Mouse (Mus musculus) Muller cell, postnatal 12 days (primary cell): ENCODE measurements at regions not wholly inside any gene's neighbourhood (a gene's known extent, or its start where the extent isn't known, plus 50 kb on each side); places are given as distances from the start of the nearest gene placed in this dataset.
A peak's percentile ranks its signal among the peaks of the same experiment; 100 is the strongest.

Source experiments
- DNase-seq: peaks from one replicate; pipeline ENCODE4 v3.0.0-alpha.2; 2015; ENCODE audit errors: inconsistent ontology term

DNA sequence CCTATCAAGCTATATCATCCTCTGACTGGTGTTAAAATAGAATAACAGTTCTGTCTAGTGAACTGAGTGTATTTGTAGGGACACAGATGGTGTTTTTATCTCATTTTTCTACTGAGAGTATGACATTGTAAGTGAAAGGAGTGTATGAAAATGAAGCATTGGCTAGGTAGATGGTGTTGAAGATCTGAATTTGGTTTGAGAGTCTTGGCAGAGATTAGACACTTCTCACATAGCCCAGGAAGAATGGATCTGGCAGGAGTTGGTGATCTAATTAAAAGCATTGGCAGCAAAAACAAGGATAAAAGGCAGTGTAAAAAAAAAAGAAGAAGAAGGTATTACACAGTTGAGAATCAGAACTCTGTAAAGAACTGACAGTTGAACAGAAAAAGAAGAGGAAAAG, 900.4 kb upstream of the Pabpc4l start:
- DNase-seq = peak; percentile 25

DNA sequence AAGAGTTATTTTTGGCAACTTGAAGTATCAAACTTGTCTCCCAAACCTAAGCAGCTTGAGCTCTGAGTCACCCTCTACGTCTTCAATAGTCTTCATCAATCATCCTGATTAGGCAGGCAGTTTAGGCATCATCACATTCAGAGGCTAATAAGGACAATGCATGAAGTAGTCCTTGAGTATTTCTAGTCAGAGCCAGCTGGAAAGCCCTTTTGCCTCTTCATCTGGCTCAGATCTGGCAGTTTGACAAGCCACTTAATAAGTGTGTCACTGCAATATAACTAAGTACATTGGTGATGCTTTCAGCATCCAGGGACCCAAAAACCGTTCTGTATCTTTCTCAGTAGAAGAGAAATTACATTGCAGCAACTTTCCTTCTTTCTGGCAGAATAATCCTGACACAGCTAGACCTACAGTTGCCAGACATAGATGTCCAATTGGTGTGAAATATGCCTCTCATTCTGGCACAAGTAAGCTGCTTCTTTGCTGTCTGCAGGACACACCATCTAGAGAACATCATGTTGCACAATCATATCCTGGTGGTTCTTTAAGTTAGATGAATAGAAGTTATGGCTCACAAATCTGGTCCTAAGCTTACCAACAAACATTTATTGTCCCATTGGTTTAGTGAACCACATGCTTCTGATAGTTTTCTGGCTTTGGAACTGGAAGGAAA, 868.5 kb upstream of the Pabpc4l start:
- peak; percentile 58 for DNase-seq

DNA sequence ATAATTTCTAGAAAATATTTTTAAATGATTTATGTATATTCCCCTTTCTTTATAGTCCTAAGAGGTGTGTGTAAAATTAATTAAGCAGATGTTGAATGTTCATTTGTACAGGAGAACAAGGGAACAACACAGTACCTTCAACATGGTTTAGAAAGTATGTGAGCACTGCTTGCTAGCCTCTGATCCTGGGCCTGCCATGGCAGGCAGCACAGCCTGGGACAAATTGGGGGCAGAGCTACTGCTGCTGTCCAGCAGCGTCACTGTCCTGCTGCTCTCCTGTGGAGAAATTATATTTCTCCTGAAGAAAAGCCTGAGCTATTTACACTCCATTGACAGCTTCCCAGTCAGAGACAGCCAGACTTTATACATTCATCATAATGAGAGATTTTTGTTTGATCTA, 833.8 kb upstream of the Pabpc4l start:
- DNase-seq = no peak

DNA sequence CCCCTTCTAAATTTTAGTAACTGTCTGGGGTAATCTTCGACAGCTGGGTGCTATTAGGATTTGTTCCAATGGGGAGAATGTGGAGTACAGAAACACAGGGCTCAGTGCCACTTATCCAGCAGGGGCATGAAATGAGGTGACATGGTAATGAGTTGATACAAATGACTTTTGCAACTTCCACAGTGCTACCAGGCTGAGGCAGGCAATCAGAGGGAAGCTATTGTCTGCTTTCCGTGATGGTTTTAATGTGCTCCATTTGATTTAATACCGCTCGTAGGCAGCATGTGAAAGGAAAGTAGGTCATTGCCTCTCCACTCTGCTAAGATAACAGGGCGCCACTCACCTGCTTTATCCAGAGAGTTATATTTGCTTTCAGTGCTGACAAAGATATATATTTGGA, 832.3 kb upstream of the Pabpc4l start:
- peak; percentile 29 for DNase-seq

DNA sequence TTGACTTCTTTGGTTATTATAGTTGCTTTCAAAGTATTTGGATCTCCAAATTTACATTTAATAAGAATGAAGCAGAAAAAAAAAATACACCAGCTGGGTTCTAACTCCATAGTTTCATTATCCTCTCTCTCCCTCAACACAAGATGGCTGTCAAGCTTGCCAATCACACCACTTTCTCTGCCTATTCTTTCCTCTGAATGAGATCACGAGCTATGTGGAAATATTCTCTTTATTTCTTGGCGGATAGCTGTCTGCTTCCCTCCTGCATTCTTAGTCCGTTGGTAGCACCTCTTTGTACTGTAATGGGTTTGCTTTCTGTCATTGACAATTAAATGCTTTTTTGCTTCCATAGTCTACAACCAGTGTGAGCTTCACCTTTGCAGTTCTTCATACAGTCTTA, 793.0 kb upstream of the Pabpc4l start:
- DNase-seq = no peak

DNA sequence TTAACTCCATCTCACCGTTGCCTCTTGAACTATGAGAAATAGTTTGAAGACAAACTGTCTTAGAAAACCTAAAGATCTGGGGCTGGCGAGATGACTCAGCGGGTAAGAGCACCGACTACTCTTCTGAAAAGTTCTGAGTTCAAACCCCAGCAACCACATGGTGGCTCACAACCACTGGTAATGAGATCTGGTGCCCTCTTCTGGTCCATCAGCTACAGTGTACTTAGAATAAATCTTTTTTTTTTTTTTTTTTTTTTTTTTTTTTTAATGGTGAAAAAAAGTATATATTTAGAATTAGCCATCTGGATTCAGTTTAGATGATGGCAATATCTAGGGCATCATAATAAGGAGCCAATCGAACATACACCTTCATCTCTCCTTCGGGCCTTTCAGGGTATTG, 782.2 kb upstream of the Pabpc4l start:
- no peak for DNase-seq

DNA sequence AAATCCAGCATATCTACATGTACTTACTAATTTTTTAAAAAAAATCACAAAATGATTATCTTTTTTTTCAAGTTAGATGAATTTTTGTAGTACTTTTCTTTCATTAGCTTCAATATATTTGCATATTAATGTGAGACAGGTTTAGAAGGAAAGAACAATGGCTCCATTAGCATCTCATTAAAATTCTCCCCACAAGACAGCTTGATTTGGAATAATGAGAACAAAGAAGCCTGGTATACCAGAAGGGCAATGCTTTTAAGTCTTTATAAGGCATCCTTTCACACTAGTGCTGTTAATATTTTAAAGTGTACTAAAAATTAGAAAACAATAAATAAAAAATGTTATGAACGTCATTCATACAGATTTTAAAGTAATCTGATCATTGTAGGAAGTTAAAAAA, 770.6 kb upstream of the Pabpc4l start:
- DNase-seq = no peak

DNA sequence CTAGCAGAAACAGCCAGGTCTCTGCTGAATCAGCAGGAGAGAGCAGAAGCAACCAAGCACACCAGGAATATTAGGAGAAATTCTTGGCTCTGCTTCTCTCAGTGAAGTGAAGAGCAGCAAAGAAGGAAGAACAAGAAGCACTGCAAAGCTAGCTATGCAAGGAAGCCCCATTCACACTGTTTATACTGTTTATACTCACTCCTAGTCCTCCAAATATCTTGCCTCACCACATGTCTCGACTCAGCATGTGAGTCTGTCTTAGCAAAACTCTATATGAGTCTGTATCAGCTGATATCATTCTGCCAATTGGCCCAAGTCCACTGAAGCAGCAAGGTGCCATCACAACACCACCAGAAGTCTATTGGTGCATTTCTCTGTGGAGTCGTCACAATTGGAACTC, 765.1 kb upstream of the Pabpc4l start:
- DNase-seq = no peak

DNA sequence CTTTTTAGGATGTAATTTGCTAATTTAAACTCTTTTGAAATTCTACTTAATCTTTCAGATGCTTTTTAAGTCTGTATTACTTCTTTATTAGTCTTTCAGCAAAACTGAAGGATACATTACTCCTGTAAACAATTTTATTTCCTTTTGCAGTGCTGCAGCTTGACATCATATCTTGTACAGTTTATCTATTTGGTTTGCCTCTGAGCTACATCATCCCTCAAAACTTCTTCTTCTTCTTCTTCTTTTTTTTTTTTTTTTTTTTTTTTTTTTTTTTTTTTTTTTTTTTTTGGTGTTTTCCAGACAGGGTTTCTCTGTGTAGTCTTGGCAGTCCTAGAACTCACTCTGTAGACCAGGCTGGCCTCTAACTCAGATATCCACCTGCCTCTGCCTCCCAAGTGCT, 749.6 kb upstream of the Pabpc4l start:
- DNase-seq = no peak

DNA sequence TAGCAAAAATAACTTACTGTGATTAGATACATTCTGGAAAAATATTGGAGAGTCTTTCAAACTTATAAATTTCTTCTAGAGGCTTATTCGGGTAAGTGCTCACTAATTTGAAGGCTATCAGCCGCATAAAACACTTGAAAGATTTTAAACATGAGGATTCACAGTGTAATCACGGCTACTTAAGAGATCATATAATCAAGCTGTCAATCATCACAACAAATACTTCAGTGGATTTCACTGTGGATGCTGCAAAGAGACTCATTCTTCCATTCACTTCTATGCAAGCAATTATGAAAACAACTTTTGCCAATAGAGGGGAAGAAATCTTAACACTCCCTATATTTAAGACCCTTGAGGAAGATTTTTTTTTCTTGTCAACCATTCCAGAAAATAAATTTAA, 736.2 kb upstream of the Pabpc4l start:
- DNase-seq = no peak

DNA sequence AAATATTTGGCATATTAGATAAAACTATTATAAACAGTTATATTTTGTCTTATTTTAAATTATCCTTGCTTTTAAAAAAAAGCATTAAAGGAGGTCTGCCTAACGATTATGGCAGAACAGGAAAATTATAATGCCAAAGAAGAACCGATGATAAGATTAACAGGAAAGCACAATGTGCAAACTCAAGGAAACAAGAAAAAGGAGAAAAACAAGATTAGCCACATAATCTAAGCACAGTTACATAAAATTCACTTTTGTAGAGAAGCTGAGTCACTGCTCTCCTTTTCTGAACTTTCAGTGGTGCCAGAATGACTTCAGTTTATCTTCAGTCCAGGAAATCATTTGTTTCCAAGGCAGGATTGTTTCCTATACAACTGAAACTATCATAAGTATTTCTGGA, 734.7 kb upstream of the Pabpc4l start:
- DNase-seq = no peak

DNA sequence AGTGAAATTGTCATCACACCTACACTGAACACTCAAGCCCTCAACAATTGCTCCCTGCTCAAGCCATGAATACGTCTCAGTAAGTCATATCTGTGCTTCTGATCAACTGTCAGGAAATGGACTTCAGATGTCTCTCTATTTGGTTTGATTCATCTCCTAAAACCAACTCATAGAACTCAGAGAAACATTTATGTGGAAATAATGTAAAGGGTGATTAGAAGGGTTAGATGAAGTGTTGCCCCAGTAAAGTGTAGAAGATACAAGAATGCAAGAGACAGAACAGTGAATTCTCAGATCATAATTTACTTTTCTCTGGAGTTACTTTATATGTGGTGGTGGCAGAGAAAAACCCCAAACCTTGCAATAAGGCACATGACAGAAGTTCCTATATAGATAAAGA, 732.4 kb upstream of the Pabpc4l start:
- no peak for DNase-seq
